Mouse (Mus musculus) ES-E14 (cell line): ENCODE results near the gene Rnf225. TPM values are rescaled to one million over a fixed set of nuclear protein-coding genes. Genes with fewer than 3 reads are reported as not detected.

Experiments
- DNase-seq: peaks from one replicate; pipeline ENCODE4 v3.0.0-alpha.2; 2013; ENCODE audit warnings: low read depth, low spot score
- H3K27ac ChIP-seq: 2 replicates; pipeline ENCODE4 v1.5.1; 2012; ENCODE audit warnings: low read depth, mild to moderate bottlenecking, low read length, moderate library complexity, mixed read lengths; ENCODE audit not compliant: poor library complexity, insufficient read depth, severe bottlenecking
- H3K36me3 ChIP-seq: 2 replicates; pipeline ENCODE4 v1.6.1; 2012; ENCODE audit warnings: mild to moderate bottlenecking, low read length, moderate library complexity, mixed read lengths; ENCODE audit not compliant: control insufficient read depth, poor library complexity, insufficient read depth, severe bottlenecking
- H3K4me1 ChIP-seq, 2 experiments: fragments of 150-350 bp in 1 of 2; sonication (generic) in 1 of 2; 2 replicates each; pipeline ENCODE4 v1.6.1; 2012; ENCODE audit warnings: low read length in 2 of 2, mild to moderate bottlenecking in 1 of 2, mixed read lengths in 1 of 2; ENCODE audit not compliant: control insufficient read depth in 2 of 2, insufficient read depth in 2 of 2, poor library complexity in 1 of 2
- H3K4me3 ChIP-seq, 2 experiments: fragments of 150-350 bp in 1 of 2; sonication (generic) in 1 of 2; 2 replicates each; pipeline ENCODE4 v1.5.1; 2012; ENCODE audit warnings: low read length in 2 of 2, low read depth in 1 of 2, mild to moderate bottlenecking in 1 of 2, mixed read lengths in 1 of 2; ENCODE audit not compliant: insufficient read depth in 1 of 2, poor library complexity in 1 of 2, severe bottlenecking in 1 of 2
- H3K9ac ChIP-seq: 2 replicates; pipeline ENCODE4 v1.6.1; 2012; ENCODE audit warnings: low read depth, mild to moderate bottlenecking, low read length, mixed read lengths; ENCODE audit not compliant: poor library complexity, insufficient read depth, severe bottlenecking
- H3K9me3 ChIP-seq: fragments of 150-350 bp; sonication (generic); 2 replicates; pipeline ENCODE4 v1.6.1; 2012; ENCODE audit warnings: low read depth, mild to moderate bottlenecking, low read length; ENCODE audit not compliant: control insufficient read depth, insufficient read depth
- CHD2 ChIP-seq: IDR thresholded peaks from 2 replicates; pipeline ENCODE4 v1.6.1; 2014; ENCODE audit warnings: mild to moderate bottlenecking, low read depth, low read length, inconsistent platforms
- HCFC1 ChIP-seq: IDR thresholded peaks from 2 replicates; pipeline ENCODE4 v1.6.1; 2012; ENCODE audit warnings: low read length, inconsistent platforms, borderline replicate concordance; ENCODE audit not compliant: insufficient read depth
- MAFK ChIP-seq: IDR thresholded peaks from 2 replicates; pipeline ENCODE4 v1.6.1; 2014; ENCODE audit warnings: mild to moderate bottlenecking, low read depth, low read length, inconsistent platforms; ENCODE audit not compliant: insufficient read depth
- ZC3H11A ChIP-seq: IDR thresholded peaks from 2 replicates; pipeline ENCODE4 v1.6.1; 2012; ENCODE audit warnings: low read depth, mild to moderate bottlenecking, inconsistent platforms, low read length, borderline replicate concordance
- ZNF384 ChIP-seq: IDR thresholded peaks from 2 replicates; pipeline ENCODE4 v1.6.1; 2012; ENCODE audit warnings: low read depth, low read length, inconsistent platforms
- in situ Hi-C, 2 experiments: fragments of 600-800 bp; cut with MboI; formaldehyde crosslinking; loops; one replicate each; pipeline ENCODE4 v1.15.1; 2025; ENCODE audit warnings: low sequenced_read_pairs in 2 of 2, inconsistent platforms in 1 of 2; ENCODE audit not compliant: unreplicated experiment in 2 of 2
- total RNA-seq: library from RNA; depleted of rRNA; stranded (reverse); fragments of 300-350 nt; gene quantifications from 2 replicates; pipeline ENCODE4 v1.2.3, GENCODE M21; 2012; rRNA removed

Gene Rnf225
- total RNA-seq, 1 experiment: 4.4 TPM

- H3K9ac ChIP-seq: no peak overlapping the region; the same call in 1 of the 2 replicates
- no peak overlapping the region for H3K4me3 ChIP-seq
- DNase-seq: no peak
- no peaks in the 10 kb centered on the region for H3K9me3 ChIP-seq
- TF ChIP-seq ZNF384 (no peak), CHD2 (no peak), MAFK (no peak), ZC3H11A (no peak), HCFC1 (no peak)
- peaks cover 7% of the 10 kb centered on the region for H3K36me3 ChIP-seq
- H3K4me1 ChIP-seq: peaks cover 2 to 11% of the 10 kb centered on the region in 2 experiments; a peak in 2 of 4 replicates
- no peak overlapping the region for H3K27ac ChIP-seq
- in situ Hi-C loops: no loop called here
Observed at GRCm38 (mm10) chr7:12980291-12980690, 53.1 kb downstream of the Rnf225 start.

Other genes with a start within 250 kb of the Rnf225 start
- gene Vmn2r55, start 242.4 kb upstream of the Rnf225 start, total RNA-seq: not detected in 2 replicates
- not detected in 2 replicates for gene Vmn2r56, start 192.4 kb upstream of the Rnf225 start, total RNA-seq
- 13.3 and 19.2 TPM in 2 replicates for gene Zscan18, start 123.8 kb upstream of the Rnf225 start, total RNA-seq
- gene Zfp329, start 108.6 kb upstream of the Rnf225 start, total RNA-seq: 10.3 and 13.6 TPM in 2 replicates
- gene Zfp110, start 92.7 kb upstream of the Rnf225 start, total RNA-seq: 53.9 and 65.9 TPM in 2 replicates
- 1.4 and 1.8 TPM in 2 replicates for gene Zfp128, start 46.2 kb upstream of the Rnf225 start, total RNA-seq
- gene Zscan22, start 29.6 kb upstream of the Rnf225 start, total RNA-seq: 5.1 and 5.7 TPM in 2 replicates
- gene Rps5, start 5.1 kb upstream of the Rnf225 start, total RNA-seq: 3,358 and 4,390 TPM in 2 replicates
- 4.7 and 5.6 TPM in 2 replicates for gene Zfp324, start 38.4 kb downstream of the Rnf225 start, total RNA-seq
- 6.4 and 7.3 TPM in 2 replicates for gene Zfp446, start 50.4 kb downstream of the Rnf225 start, total RNA-seq
- 0.45 and 0.69 TPM in 2 replicates for gene Slc27a5, start 70.8 kb downstream of the Rnf225 start, total RNA-seq
- gene Trim28, start 71.7 kb downstream of the Rnf225 start, total RNA-seq: 2,698 and 2,854 TPM in 2 replicates
- 23.7 and 26.7 TPM in 2 replicates for gene Zbtb45, start 82.6 kb downstream of the Rnf225 start, total RNA-seq
- 103 and 143 TPM in 2 replicates for gene Chmp2a, start 107.4 kb downstream of the Rnf225 start, total RNA-seq
- 73.8 and 92.8 TPM in 2 replicates for gene Ube2m, start 110.9 kb downstream of the Rnf225 start, total RNA-seq
- gene Mzf1, start 127.3 kb downstream of the Rnf225 start, total RNA-seq: 3.2 and 3.8 TPM in 2 replicates
- not detected in 2 replicates for gene Vmn1r85, start 167.8 kb downstream of the Rnf225 start, total RNA-seq
- not detected in 2 replicates for gene Vmn1r86, start 192.5 kb downstream of the Rnf225 start, total RNA-seq
- not detected in 2 replicates for gene Vmn1r87, start 212.7 kb downstream of the Rnf225 start, total RNA-seq
- 0.04 and 0.11 TPM in 2 replicates for gene Vmn1r88, start 232.2 kb downstream of the Rnf225 start, total RNA-seq